Mouse (Mus musculus): ENCODE results near the gene Prex1. TPM values are rescaled to one million over a fixed set of nuclear protein-coding genes. Genes with fewer than 3 reads are reported as not detected.

Gene Prex1
- polyA plus RNA-seq, 1 experiment from 2014 or later: 11.3 TPM

DNA sequence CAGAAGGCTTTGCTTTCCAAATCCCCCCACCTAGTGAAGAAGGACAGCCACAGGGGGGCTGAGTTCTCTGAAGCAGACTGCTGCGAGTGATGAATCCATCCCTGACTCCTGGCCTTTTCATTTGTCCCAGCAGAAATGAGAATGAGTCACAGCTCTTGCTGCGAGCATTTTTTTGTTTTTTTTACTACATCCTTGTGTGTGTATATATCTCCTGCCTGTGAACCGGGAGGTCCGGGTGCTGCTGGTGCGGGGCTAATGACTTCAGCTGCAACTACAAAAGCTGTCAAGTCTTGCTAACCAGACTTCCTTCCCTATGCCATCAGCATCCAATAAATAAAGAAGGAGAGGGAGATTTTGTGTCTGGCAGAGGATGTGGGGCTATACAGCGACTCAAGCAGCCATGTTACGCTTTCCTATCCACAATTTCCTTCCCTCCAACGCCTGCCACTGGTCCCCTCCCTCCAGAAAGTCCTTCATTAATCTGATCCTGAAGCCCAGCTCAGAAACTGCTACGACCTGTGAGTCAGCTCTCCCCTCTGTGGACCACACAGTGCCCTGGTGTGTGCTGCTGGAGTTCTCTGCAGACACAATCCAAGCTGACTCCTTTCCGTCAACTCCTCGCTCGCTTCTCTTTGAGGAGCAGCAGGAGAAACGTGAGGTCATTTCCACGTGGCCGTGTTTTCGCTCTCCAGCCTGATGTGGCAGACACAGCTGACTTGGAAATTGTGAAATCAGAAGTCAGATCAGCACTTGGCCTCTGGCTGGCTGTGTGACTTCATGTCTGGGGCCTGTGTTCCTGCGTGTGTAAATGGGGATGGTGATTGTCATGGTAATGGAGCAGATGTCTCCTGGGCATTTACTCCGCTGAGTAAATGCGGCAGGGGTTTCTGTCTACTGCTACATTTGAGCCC, 16.3 kb upstream of the Prex1 start:
- WGBS: 24% methylated on average over 19 of the region's 19 CpGs
- Histone ChIP-seq H3K4me3 (ENCODE audit: low read depth, low read length) (no peak overlapping the region), H3K27ac (ENCODE audit: low read depth) (peak overlapping the region; percentile 74), H3K27me3 (replicated peaks; ENCODE audit: control insufficient read depth, insufficient read depth, low read length) (no peaks in the 10 kb centered on the region), H3K4me2 (ENCODE audit: low read length) (0 out of 2 replicates have a peak overlapping the region, but pooled peaks have one; percentile 23), H3K9me3 (ENCODE audit: control insufficient read depth, low read length) (no peaks in the 10 kb centered on the region), H3K4me1 (replicated peaks; ENCODE audit: control insufficient read depth, insufficient read depth, low read length) (peaks cover 10% of the 10 kb centered on the region; the same call in 1 of the 2 replicates), H3K36me3 (ENCODE audit: control insufficient read depth, insufficient read depth, low read length) (no peaks in the 10 kb centered on the region), H3K9ac (ENCODE audit: low read length) (peak overlapping the region; percentile 13; the same call in 1 of the 2 replicates)
- peak; percentile 67 for DNase-seq (ENCODE audit: low spot score)
- ATAC-seq (replicated peaks; ENCODE audit: low FRiP score, low TSS enrichment, low read depth): no peak; the same call in 1 of the 2 replicates

DNA sequence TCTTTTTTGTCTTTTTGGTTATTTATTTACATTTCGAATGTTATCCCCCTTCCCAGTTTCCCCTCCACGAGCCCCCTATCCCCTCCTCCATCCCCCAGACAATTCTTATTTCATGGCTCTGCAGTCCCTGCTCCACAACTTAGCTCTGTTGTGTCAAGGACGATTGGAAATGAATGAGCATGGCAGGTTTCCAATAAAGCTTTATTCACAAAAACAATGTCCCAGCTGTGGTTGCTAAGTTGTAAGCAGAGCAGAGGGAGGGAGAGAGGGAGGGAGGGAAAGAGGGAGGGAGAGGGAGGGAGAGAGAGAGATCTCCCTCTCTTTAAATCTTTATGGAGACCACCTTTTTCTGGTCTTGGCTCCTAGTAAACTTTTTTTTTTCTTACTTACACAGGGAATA, 15.4 kb upstream of the Prex1 start:
- ATAC-seq (replicated peaks; ENCODE audit: low FRiP score, low TSS enrichment, low read depth): no peak
- H3K9ac ChIP-seq (ENCODE audit: low read length): no peak overlapping the region
- WGBS: 53% methylated on average over 3 of the region's 3 CpGs
- no peak overlapping the region for H3K4me2 ChIP-seq (ENCODE audit: low read length)
- no peak overlapping the region for H3K4me3 ChIP-seq (ENCODE audit: low read depth, low read length)
- H3K36me3 ChIP-seq (ENCODE audit: control insufficient read depth, insufficient read depth, low read length): no peaks in the 10 kb centered on the region
- no peaks in the 10 kb centered on the region for H3K9me3 ChIP-seq (ENCODE audit: control insufficient read depth, low read length)
- H3K4me1 ChIP-seq (replicated peaks; ENCODE audit: control insufficient read depth, insufficient read depth, low read length): peaks cover 10% of the 10 kb centered on the region; the same call in 1 of the 2 replicates
- DNase-seq (ENCODE audit: low spot score): no peak
- 0 out of 2 replicates have a peak overlapping the region, but pooled peaks have one; percentile 74 for H3K27ac ChIP-seq (ENCODE audit: low read depth)
- H3K27me3 ChIP-seq (replicated peaks; ENCODE audit: control insufficient read depth, insufficient read depth, low read length): no peaks in the 10 kb centered on the region

DNA sequence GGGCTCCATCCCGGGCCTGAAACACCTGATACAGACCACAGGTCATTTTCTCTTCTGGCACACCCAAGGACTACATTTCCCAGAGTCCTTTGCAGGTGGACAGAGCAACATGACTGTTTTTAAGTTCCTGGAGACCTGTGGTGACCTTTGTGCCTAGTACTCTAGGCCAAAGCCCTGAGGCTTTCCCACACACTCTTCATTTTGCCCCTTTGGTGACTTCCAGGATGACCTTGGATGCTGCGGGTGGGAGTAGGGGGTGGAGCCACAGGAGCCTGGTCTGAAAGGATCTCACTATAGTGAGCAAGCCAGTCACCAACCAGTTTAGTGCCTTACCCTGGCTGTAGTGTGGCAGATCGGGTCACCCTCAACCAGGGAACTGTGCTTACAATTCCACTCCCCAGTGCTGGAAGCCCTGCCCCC, 14.6 kb upstream of the Prex1 start:
- WGBS: 51% methylated on average over 3 of the region's 3 CpGs

GRCm38 (mm10) chr2:166727790-166728189, 14.2 kb upstream of the Prex1 start:
- H3K4me2 ChIP-seq (ENCODE audit: low read length): no peak overlapping the region
- DNase-seq (ENCODE audit: low spot score): no peak
- H3K27me3 ChIP-seq (replicated peaks; ENCODE audit: control insufficient read depth, insufficient read depth, low read length): no peaks in the 10 kb centered on the region
- no peak overlapping the region for H3K9ac ChIP-seq (ENCODE audit: low read length)
- no peak overlapping the region for H3K27ac ChIP-seq (ENCODE audit: low read depth)
- no peak for ATAC-seq (replicated peaks; ENCODE audit: low FRiP score, low TSS enrichment, low read depth)
- WGBS: 82% methylated on average over 10 of the region's 10 CpGs
- H3K9me3 ChIP-seq (ENCODE audit: control insufficient read depth, low read length): no peaks in the 10 kb centered on the region
- H3K4me1 ChIP-seq (replicated peaks; ENCODE audit: control insufficient read depth, insufficient read depth, low read length): peaks cover 10% of the 10 kb centered on the region; the same call in 1 of the 2 replicates
- no peaks in the 10 kb centered on the region for H3K36me3 ChIP-seq (ENCODE audit: control insufficient read depth, insufficient read depth, low read length)
- no peak overlapping the region for H3K4me3 ChIP-seq (ENCODE audit: low read depth, low read length)

More for the DNA sequence above, 14.6 kb upstream of the Prex1 start:
- Histone ChIP-seq H3K27me3 (replicated peaks; ENCODE audit: control insufficient read depth, insufficient read depth, low read length) (no peaks in the 10 kb centered on the region), H3K36me3 (ENCODE audit: control insufficient read depth, insufficient read depth, low read length) (no peaks in the 10 kb centered on the region), H3K4me3 (ENCODE audit: low read depth, low read length) (no peak overlapping the region), H3K9me3 (ENCODE audit: control insufficient read depth, low read length) (no peaks in the 10 kb centered on the region), H3K27ac (ENCODE audit: low read depth) (no peak overlapping the region; the same call in 1 of the 2 replicates), H3K9ac (ENCODE audit: low read length) (no peak overlapping the region), H3K4me1 (replicated peaks; ENCODE audit: control insufficient read depth, insufficient read depth, low read length) (peaks cover 10% of the 10 kb centered on the region; the same call in 1 of the 2 replicates), H3K4me2 (ENCODE audit: low read length) (no peak overlapping the region)
- DNase-seq (ENCODE audit: low spot score): no peak
- ATAC-seq (replicated peaks; ENCODE audit: low FRiP score, low TSS enrichment, low read depth): 0 out of 2 replicates have a peak, but pooled peaks have one; percentile 12

GRCm38 (mm10) chr2:166726891-166727290, 13.3 kb upstream of the Prex1 start:
- Histone ChIP-seq H3K27me3 (replicated peaks; ENCODE audit: control insufficient read depth, insufficient read depth, low read length) (no peaks in the 10 kb centered on the region), H3K4me1 (replicated peaks; ENCODE audit: control insufficient read depth, insufficient read depth, low read length) (peaks cover 10% of the 10 kb centered on the region; the same call in 1 of the 2 replicates), H3K27ac (ENCODE audit: low read depth) (no peak overlapping the region), H3K9ac (ENCODE audit: low read length) (no peak overlapping the region), H3K9me3 (ENCODE audit: control insufficient read depth, low read length) (no peaks in the 10 kb centered on the region), H3K36me3 (ENCODE audit: control insufficient read depth, insufficient read depth, low read length) (no peaks in the 10 kb centered on the region), H3K4me3 (ENCODE audit: low read depth, low read length) (no peak overlapping the region), H3K4me2 (ENCODE audit: low read length) (no peak overlapping the region)
- no peak for ATAC-seq (replicated peaks; ENCODE audit: low FRiP score, low TSS enrichment, low read depth)
- 41% methylated on average over 6 of the region's 6 CpGs for WGBS
- DNase-seq (ENCODE audit: low spot score): no peak

DNA sequence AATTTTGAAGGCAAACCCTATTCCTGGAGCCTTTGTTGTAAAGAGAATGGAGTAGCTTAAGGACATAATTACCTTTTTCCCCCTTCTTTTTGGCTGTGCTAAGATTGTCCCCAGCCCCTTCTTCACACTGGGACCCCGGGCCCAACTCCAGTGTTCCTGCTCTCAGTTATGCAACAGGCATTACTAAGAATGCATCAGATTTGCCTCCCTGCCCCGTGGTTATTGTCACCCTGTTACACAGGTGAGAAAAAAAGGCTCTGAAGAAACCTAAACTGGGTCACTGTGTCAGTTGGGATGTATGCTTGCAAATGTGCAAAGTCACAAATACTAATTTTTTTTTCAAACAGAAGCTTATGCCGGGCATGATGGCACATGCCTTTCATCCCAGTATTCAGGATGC, 6.8 kb upstream of the Prex1 start:
- WGBS: 73% methylated on average over 3 of the region's 3 CpGs
- Histone ChIP-seq H3K27ac (ENCODE audit: low read depth) (no peak overlapping the region), H3K27me3 (replicated peaks; ENCODE audit: control insufficient read depth, insufficient read depth, low read length) (no peaks in the 10 kb centered on the region), H3K4me3 (ENCODE audit: low read depth, low read length) (no peak overlapping the region), H3K4me1 (replicated peaks; ENCODE audit: control insufficient read depth, insufficient read depth, low read length) (no peaks in the 10 kb centered on the region), H3K9me3 (ENCODE audit: control insufficient read depth, low read length) (no peaks in the 10 kb centered on the region), H3K9ac (ENCODE audit: low read length) (no peak overlapping the region), H3K36me3 (ENCODE audit: control insufficient read depth, insufficient read depth, low read length) (no peaks in the 10 kb centered on the region), H3K4me2 (ENCODE audit: low read length) (no peak overlapping the region)
- no peak for ATAC-seq (replicated peaks; ENCODE audit: low FRiP score, low TSS enrichment, low read depth)
- DNase-seq (ENCODE audit: low spot score): no peak

- no peaks in the 10 kb centered on the region for H3K36me3 ChIP-seq (ENCODE audit: control insufficient read depth, insufficient read depth, low read length)
- H3K9ac ChIP-seq (ENCODE audit: low read length): no peak overlapping the region
- no peak for DNase-seq (ENCODE audit: low spot score)
- no peak overlapping the region for H3K4me3 ChIP-seq (ENCODE audit: low read depth, low read length)
- 62% methylated on average over 2 of the region's 2 CpGs for WGBS
- H3K9me3 ChIP-seq (ENCODE audit: control insufficient read depth, low read length): no peaks in the 10 kb centered on the region
- 0 out of 2 replicates have a peak, but pooled peaks cover under 1% of the 10 kb centered on the region for H3K4me1 ChIP-seq (replicated peaks; ENCODE audit: control insufficient read depth, insufficient read depth, low read length)
- H3K27me3 ChIP-seq (replicated peaks; ENCODE audit: control insufficient read depth, insufficient read depth, low read length): no peaks in the 10 kb centered on the region
- no peak for ATAC-seq (replicated peaks; ENCODE audit: low FRiP score, low TSS enrichment, low read depth)
- no peak overlapping the region for H3K4me2 ChIP-seq (ENCODE audit: low read length)
- no peak overlapping the region for H3K27ac ChIP-seq (ENCODE audit: low read depth)
Measured at GRCm38 (mm10) chr2:166719930-166720305, 6.3 kb upstream of the Prex1 start.

DNA sequence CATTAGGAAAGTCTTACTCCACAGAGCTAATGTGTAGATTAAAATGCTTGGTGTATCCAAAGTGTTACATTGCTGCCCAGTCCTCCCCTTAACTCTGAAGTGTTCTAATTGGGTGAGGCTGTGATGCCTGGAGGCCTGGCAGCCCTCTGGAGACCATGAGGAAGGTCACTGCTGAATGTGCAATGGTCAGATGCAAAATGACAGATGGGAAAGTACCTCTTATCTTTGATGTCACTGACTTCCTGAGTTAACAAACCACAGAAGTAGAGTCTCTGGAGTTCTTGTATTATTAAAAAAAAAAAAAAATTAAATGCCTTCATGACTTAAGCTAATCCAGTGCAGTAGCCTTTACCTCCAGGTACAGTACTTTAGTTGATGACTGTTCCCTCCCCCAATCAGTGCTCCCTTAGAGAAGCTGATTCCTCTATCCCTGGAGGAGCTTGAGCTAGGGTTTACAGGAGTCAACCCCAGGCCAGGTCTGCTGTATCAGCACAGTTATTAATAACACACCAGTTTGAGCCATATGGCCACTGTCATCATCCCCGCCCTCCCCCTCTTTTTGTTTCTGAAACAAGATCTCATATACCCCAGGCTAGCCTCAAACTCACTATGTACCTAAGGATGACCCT, 5.8 kb upstream of the Prex1 start:
- 85% methylated on average over 1 of the region's 1 CpGs for WGBS
- DNase-seq (ENCODE audit: low spot score) (no peak), ATAC-seq (replicated peaks; ENCODE audit: low FRiP score, low TSS enrichment, low read depth) (no peak)
- H3K4me2 ChIP-seq (ENCODE audit: low read length): no peak overlapping the region
- H3K27ac ChIP-seq (ENCODE audit: low read depth): no peak overlapping the region
- H3K36me3 ChIP-seq (ENCODE audit: control insufficient read depth, insufficient read depth, low read length): no peaks in the 10 kb centered on the region
- H3K9ac ChIP-seq (ENCODE audit: low read length): no peak overlapping the region
- no peak overlapping the region for H3K4me3 ChIP-seq (ENCODE audit: low read depth, low read length)
- H3K9me3 ChIP-seq (ENCODE audit: control insufficient read depth, low read length): no peaks in the 10 kb centered on the region
- no peaks in the 10 kb centered on the region for H3K27me3 ChIP-seq (replicated peaks; ENCODE audit: control insufficient read depth, insufficient read depth, low read length)
- peaks cover 6% of the 10 kb centered on the region for H3K4me1 ChIP-seq (replicated peaks; ENCODE audit: control insufficient read depth, insufficient read depth, low read length)

Measured in intestine, embryonic 14.5 days (tissue).